Mouse (Mus musculus) midbrain, embryonic 14.5 days (tissue): ENCODE measurements around the gene Krtap19-4. TPM values are rescaled to one million over a fixed set of nuclear protein-coding genes. Genes with fewer than 3 reads are reported as not detected.

Experiments
- ATAC-seq: fragments of 200-750 bp; cut with Nextera tagmentation; 2 replicates; pipeline ENCODE4 v1.8.0; 2017; ENCODE audit warnings: moderate number of reproducible peaks, moderate library complexity; ENCODE audit not compliant: low FRiP score, low TSS enrichment
- DNase-seq: peaks from one replicate; pipeline ENCODE4 v3.0.0-alpha.2; 2015
- H3K27ac ChIP-seq: fragments of 300-500 bp; sonication (generic); replicated peaks from 2 replicates; pipeline ENCODE4 v1.5.1; 2014; ENCODE audit warnings: mild to moderate bottlenecking, low read depth, low read length, moderate library complexity
- H3K27me3 ChIP-seq: fragments of 300-500 bp; sonication (generic); 2 replicates; pipeline ENCODE4 v1.6.1; 2014; ENCODE audit warnings: low read length, control low read depth, mixed read lengths; ENCODE audit not compliant: control insufficient read depth, insufficient read depth
- H3K36me3 ChIP-seq: fragments of 300-500 bp; sonication (generic); 2 replicates; pipeline ENCODE4 v1.6.1; 2014; ENCODE audit warnings: low read length, control low read depth; ENCODE audit not compliant: control insufficient read depth, insufficient read depth
- H3K4me1 ChIP-seq: fragments of 300-500 bp; sonication (generic); 2 replicates; pipeline ENCODE4 v1.6.1; 2014; ENCODE audit warnings: mild to moderate bottlenecking, antibody characterized with exemption, low read length, control low read depth; ENCODE audit not compliant: control insufficient read depth, insufficient read depth
- H3K4me2 ChIP-seq: fragments of 300-500 bp; sonication (generic); 2 replicates; pipeline ENCODE4 v1.6.1; 2014; ENCODE audit warnings: mild to moderate bottlenecking, low read length, moderate library complexity
- H3K4me3 ChIP-seq: fragments of 300-500 bp; sonication (generic); replicated peaks from 2 replicates; pipeline ENCODE4 v1.5.1; 2014; ENCODE audit warnings: low read depth, low read length
- H3K9ac ChIP-seq: fragments of 300-500 bp; sonication (generic); replicated peaks from 2 replicates; pipeline ENCODE4 v1.6.1; 2014; ENCODE audit warnings: mild to moderate bottlenecking, low read length, moderate library complexity
- H3K9me3 ChIP-seq: fragments of 300-500 bp; sonication (generic); 2 replicates; pipeline ENCODE4 v1.6.1; 2016; ENCODE audit warnings: low read length, control low read depth, mixed read lengths; ENCODE audit not compliant: control insufficient read depth
- WGBS: fragments of 180-500 bp; shearing (Covaris S2); extraction: QIAGEN DNeasy Blood & Tissue Kit; methylation state at CpG from one replicate; pipeline ENCODE4 v1.1.7; 2014; 5-methylcytosine and 5-hydroxymethylcytosine counted together
- polyA plus RNA-seq: library from polyadenylated mRNA; unstranded; fragments of >200 nt; fragmentation: Nextera tagmentation; extraction: Ambion mirVana; gene quantifications from 2 replicates; pipeline ENCODE4 v1.2.1, GENCODE M21; 2014

Gene Krtap19-4
- polyA plus RNA-seq, 1 experiment from 2014 or later, result not detected

DNA sequence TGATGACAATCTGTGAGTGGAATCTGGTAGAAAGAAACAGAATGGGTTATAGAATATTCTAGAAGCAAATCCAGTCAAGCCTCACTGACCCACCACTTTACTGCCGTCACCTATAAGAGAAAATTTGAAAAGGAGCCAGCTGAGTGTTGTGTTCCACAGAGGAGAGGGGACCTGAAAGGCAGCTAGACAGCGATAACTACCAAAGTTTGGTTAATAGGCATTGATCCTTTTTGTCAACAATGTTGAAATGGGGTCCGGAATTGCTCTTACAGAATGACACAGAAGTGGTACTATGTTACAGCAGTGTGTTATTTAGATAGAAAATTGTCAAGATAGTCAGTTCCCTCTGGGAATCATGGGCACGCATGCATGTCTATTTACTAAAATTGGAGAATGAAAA lies 36.3 kb downstream of the Krtap19-4 start:
- H3K4me1 ChIP-seq, result no peaks in the 10 kb centered on the region
- no peaks in the 10 kb centered on the region for H3K27me3 ChIP-seq
- ATAC-seq, result no peak
- DNase-seq, result no peak
- no peak overlapping the region for H3K27ac ChIP-seq
- no peak overlapping the region for H3K4me3 ChIP-seq
- H3K9ac ChIP-seq, result no peak overlapping the region
- H3K4me2 ChIP-seq, result no peak overlapping the region
- no peaks in the 10 kb centered on the region for H3K9me3 ChIP-seq
- no peaks in the 10 kb centered on the region for H3K36me3 ChIP-seq
- 89% methylated on average over 4 of the region's 4 CpGs for WGBS

DNA sequence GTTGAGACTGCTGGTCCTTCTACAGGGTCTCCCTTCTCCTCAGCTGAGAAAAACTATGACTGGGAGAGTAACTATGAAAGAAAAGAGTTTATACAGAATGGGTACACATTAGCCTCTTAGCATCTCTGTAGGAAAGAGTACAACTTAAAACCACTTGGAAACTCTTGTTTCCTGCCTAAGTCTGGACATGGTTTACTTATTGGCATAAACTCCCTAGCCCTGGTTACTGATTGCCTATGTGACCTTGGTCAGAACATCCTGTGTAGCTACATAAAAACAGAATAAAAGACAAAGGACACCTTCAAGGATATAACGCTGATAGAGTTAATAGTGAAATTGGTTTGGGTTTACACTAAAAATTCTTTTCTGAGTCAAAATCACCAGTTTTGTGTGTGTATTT lies 37.5 kb downstream of the Krtap19-4 start:
- no peak overlapping the region for H3K4me2 ChIP-seq
- ATAC-seq (no peak), DNase-seq (no peak)
- H3K4me3 ChIP-seq, result no peak overlapping the region
- no peak overlapping the region for H3K27ac ChIP-seq
- 92% methylated on average over 1 of the region's 1 CpGs for WGBS
- no peaks in the 10 kb centered on the region for H3K4me1 ChIP-seq
- H3K9ac ChIP-seq, result no peak overlapping the region
- no peaks in the 10 kb centered on the region for H3K36me3 ChIP-seq
- H3K27me3 ChIP-seq, result no peaks in the 10 kb centered on the region
- H3K9me3 ChIP-seq, result no peaks in the 10 kb centered on the region

Other genes starting within 250 kb of the Krtap19-4 start
- gene Krtap26-1, start 237.3 kb downstream of the Krtap19-4 start, polyA plus RNA-seq, result not detected in 2 replicates
- gene Krtap27-1, start 213.4 kb downstream of the Krtap19-4 start, polyA plus RNA-seq, result not detected in 2 replicates
- gene 2310061N02Rik, start 177.1 kb downstream of the Krtap19-4 start, polyA plus RNA-seq, result not detected in 2 replicates
- gene Krtap13-1, start 156.2 kb downstream of the Krtap19-4 start, polyA plus RNA-seq, result not detected in 2 replicates
- not detected in 2 replicates for gene Krtap13, start 133.5 kb downstream of the Krtap19-4 start, polyA plus RNA-seq
- gene 2310034C09Rik, start 126.2 kb downstream of the Krtap19-4 start, polyA plus RNA-seq, result not detected in 2 replicates
- gene 2310057N15Rik, start 110.9 kb downstream of the Krtap19-4 start, polyA plus RNA-seq, result not detected in 2 replicates
- gene Gm5965, start 107.2 kb downstream of the Krtap19-4 start, polyA plus RNA-seq, result not detected in 2 replicates
- not detected in 2 replicates for gene Gm20741, start 72.9 kb downstream of the Krtap19-4 start, polyA plus RNA-seq
- gene Krtap15, start 64.9 kb downstream of the Krtap19-4 start, polyA plus RNA-seq, result not detected in 2 replicates
- gene Krtap14, start 58.9 kb downstream of the Krtap19-4 start, polyA plus RNA-seq, result not detected in 2 replicates
- not detected in 2 replicates for gene Krtap19-1, start 15.7 kb downstream of the Krtap19-4 start, polyA plus RNA-seq
- not detected in 2 replicates for gene Krtap19-2, start 10.8 kb downstream of the Krtap19-4 start, polyA plus RNA-seq
- gene Krtap19-3, start 7.1 kb downstream of the Krtap19-4 start, polyA plus RNA-seq, result not detected in 2 replicates
- not detected in 2 replicates for gene Krtap19-5, start 11.4 kb upstream of the Krtap19-4 start, polyA plus RNA-seq
- not detected in 2 replicates for gene Krtap19-9b, start 47.2 kb upstream of the Krtap19-4 start, polyA plus RNA-seq
- not detected in 2 replicates for gene Krtap16-3, start 77.8 kb upstream of the Krtap19-4 start, polyA plus RNA-seq
- not detected in 2 replicates for gene Krtap22-2, start 125.7 kb upstream of the Krtap19-4 start, polyA plus RNA-seq
- gene Gm10229, start 130.2 kb upstream of the Krtap19-4 start, polyA plus RNA-seq, result not detected in 2 replicates
- not detected in 2 replicates for gene Krtap6-1, start 146.6 kb upstream of the Krtap19-4 start, polyA plus RNA-seq
- not detected in 2 replicates for gene Gm10228, start 156.4 kb upstream of the Krtap19-4 start, polyA plus RNA-seq
- gene Krtap6-5, start 162.8 kb upstream of the Krtap19-4 start, polyA plus RNA-seq, result not detected in 2 replicates
- not detected in 2 replicates for gene 1110025L11Rik, start 178.9 kb upstream of the Krtap19-4 start, polyA plus RNA-seq
- not detected in 2 replicates for gene Krtap6-3, start 198.9 kb upstream of the Krtap19-4 start, polyA plus RNA-seq